Mouse (Mus musculus) erythroblast, adult 5-6 weeks (primary cell): ENCODE results near the gene Smarcd1. TPM values are rescaled to one million over a fixed set of nuclear protein-coding genes. Genes with fewer than 3 reads are reported as not detected.
"Not testable (repeated sequence)": the region's sequence is repeated elsewhere in the genome, so short reads cannot be mapped to it uniquely, and the experiment has no call there.

ENCODE experiments used
- ATAC-seq: replicated peaks from 2 replicates; pipeline ENCODE4 v1.8.0; 2016; ENCODE audit warnings: moderate number of reproducible peaks, mild to moderate bottlenecking, moderate TSS enrichment, inconsistent platforms; ENCODE audit not compliant: poor library complexity, low FRiP score, severe bottlenecking
- total RNA-seq, 2 experiments: library from RNA; stranded (forward) in 1 of 2; stranded (reverse) in 1 of 2; fragments of 150-400 nt in 1 of 2; fragments of 200-764, 138-1000 nt in 1 of 2; gene quantifications; 2 replicates each; pipeline versions ENCODE4 v1.2.3 to v1.2.4; 2015 to 2017; ENCODE audit warnings: low replicate concordance in 2 of 2

The Smarcd1 gene
- total RNA-seq, 2 experiments from 2014 or later, result 13.3 to 14.8 TPM

- not testable (repeated sequence) for ATAC-seq
Measured at GRCm38 (mm10) chr15:99727039-99727438, 25.1 kb downstream of the Smarcd1 start.

GRCm38 (mm10) chr15:99727525-99727924 is 25.6 kb downstream of the Smarcd1 start:
- no peak for ATAC-seq

GRCm38 (mm10) chr15:99728211-99728610 is 26.3 kb downstream of the Smarcd1 start:
- no peak for ATAC-seq

- ATAC-seq, result no peak
Measured at GRCm38 (mm10) chr15:99729056-99729783, 27.3 kb downstream of the Smarcd1 start.

GRCm38 (mm10) chr15:99731167-99731566 is 29.2 kb downstream of the Smarcd1 start:
- no peak for ATAC-seq

GRCm38 (mm10) chr15:99731678-99732077 is 29.7 kb downstream of the Smarcd1 start:
- no peak for ATAC-seq

GRCm38 (mm10) chr15:99733186-99733585 is 31.3 kb downstream of the Smarcd1 start:
- no peak for ATAC-seq

- ATAC-seq, result no peak
Measured at GRCm38 (mm10) chr15:99735631-99736030, 33.7 kb downstream of the Smarcd1 start.

GRCm38 (mm10) chr15:99736675-99737074 is 34.7 kb downstream of the Smarcd1 start:
- ATAC-seq, result no peak

GRCm38 (mm10) chr15:99740229-99740628 is 38.3 kb downstream of the Smarcd1 start:
- ATAC-seq, result no peak

GRCm38 (mm10) chr15:99754204-99754603 is 52.3 kb downstream of the Smarcd1 start:
- no peak for ATAC-seq

Other genes starting within 250 kb of the Smarcd1 start
- 1.5 TPM in 1 of 2 replicates, not detected in the other for gene Nckap5l, start 244.4 kb upstream of the Smarcd1 start, total RNA-seq (2015; ENCODE audit: low replicate concordance)
- not detected in 2 replicates for gene Nckap5l, start 244.4 kb upstream of the Smarcd1 start, total RNA-seq (2017; ENCODE audit: low replicate concordance)
- not detected in 2 replicates for gene Bcdin3d, start 227.4 kb upstream of the Smarcd1 start, total RNA-seq (2015; ENCODE audit: low replicate concordance)
- 0.98 and 2.1 TPM in 2 replicates for gene Bcdin3d, start 227.4 kb upstream of the Smarcd1 start, total RNA-seq (2017; ENCODE audit: low replicate concordance)
- not detected in 2 replicates for gene Faim2, start 174.0 kb upstream of the Smarcd1 start, total RNA-seq (2015; ENCODE audit: low replicate concordance)
- 0.09 and 0.14 TPM in 2 replicates for gene Faim2, start 174.0 kb upstream of the Smarcd1 start, total RNA-seq (2017; ENCODE audit: low replicate concordance)
- gene Aqp2, start 123.1 kb upstream of the Smarcd1 start, total RNA-seq (2015; ENCODE audit: low replicate concordance), result not detected in 2 replicates
- gene Aqp2, start 123.1 kb upstream of the Smarcd1 start, total RNA-seq (2017; ENCODE audit: low replicate concordance), result not detected in 2 replicates
- gene Aqp5, start 111.3 kb upstream of the Smarcd1 start, total RNA-seq (2015; ENCODE audit: low replicate concordance), result not detected in 2 replicates
- not detected in 2 replicates for gene Aqp5, start 111.3 kb upstream of the Smarcd1 start, total RNA-seq (2017; ENCODE audit: low replicate concordance)
- not detected in 2 replicates for gene Aqp6, start 100.7 kb upstream of the Smarcd1 start, total RNA-seq (2015; ENCODE audit: low replicate concordance)
- not detected in 2 replicates for gene Aqp6, start 100.7 kb upstream of the Smarcd1 start, total RNA-seq (2017; ENCODE audit: low replicate concordance)
- gene Racgap1, start 50.5 kb upstream of the Smarcd1 start, total RNA-seq (2015; ENCODE audit: low replicate concordance), result 34.9 and 47.3 TPM in 2 replicates
- 39.6 and 46.4 TPM in 2 replicates for gene Racgap1, start 50.5 kb upstream of the Smarcd1 start, total RNA-seq (2017; ENCODE audit: low replicate concordance)
- not detected in 2 replicates for gene Asic1, start 31.8 kb upstream of the Smarcd1 start, total RNA-seq (2015; ENCODE audit: low replicate concordance)
- gene Asic1, start 31.8 kb upstream of the Smarcd1 start, total RNA-seq (2017; ENCODE audit: low replicate concordance), result not detected in 2 replicates
- not detected in 2 replicates for gene Gm17349, start 3.4 kb downstream of the Smarcd1 start, total RNA-seq (2015; ENCODE audit: low replicate concordance)
- not detected in 2 replicates for gene Gm17349, start 3.4 kb downstream of the Smarcd1 start, total RNA-seq (2017; ENCODE audit: low replicate concordance)
- 0.19 and 0.63 TPM in 2 replicates for gene Gpd1, start 15.4 kb downstream of the Smarcd1 start, total RNA-seq (2015; ENCODE audit: low replicate concordance)
- 2.1 and 3.6 TPM in 2 replicates for gene Gpd1, start 15.4 kb downstream of the Smarcd1 start, total RNA-seq (2017; ENCODE audit: low replicate concordance)
- 10.4 and 15.3 TPM in 2 replicates for gene Cox14, start 23.5 kb downstream of the Smarcd1 start, total RNA-seq (2015; ENCODE audit: low replicate concordance)
- 5.6 and 9.1 TPM in 2 replicates for gene Cox14, start 23.5 kb downstream of the Smarcd1 start, total RNA-seq (2017; ENCODE audit: low replicate concordance)
- gene Cers5, start 70.8 kb downstream of the Smarcd1 start, total RNA-seq (2015; ENCODE audit: low replicate concordance), result 9.2 and 11.3 TPM in 2 replicates
- 1.4 and 5.9 TPM in 2 replicates for gene Cers5, start 70.8 kb downstream of the Smarcd1 start, total RNA-seq (2017; ENCODE audit: low replicate concordance)
- gene Lima1, start 173.3 kb downstream of the Smarcd1 start, total RNA-seq (2015; ENCODE audit: low replicate concordance), result 1.9 and 2.9 TPM in 2 replicates
- 2.8 and 4.7 TPM in 2 replicates for gene Lima1, start 173.3 kb downstream of the Smarcd1 start, total RNA-seq (2017; ENCODE audit: low replicate concordance)